Mouse (Mus musculus): Measurements from ENCODE around the gene Accs. TPM values are rescaled to one million over a fixed set of nuclear protein-coding genes. Genes with fewer than 3 reads are reported as not detected.

Accs gene
- total and polyA plus RNA-seq, 2 experiments, result 4.1 to 7.2 TPM

GRCm38 (mm10) chr2:93797162-93797795 lies 52.5 kb downstream of the Accs start:
- no peak for TF ChIP-seq CTCF (IDR thresholded peaks at IDR 0.05; ENCODE audit: low read depth, low read length)
- TF ChIP-seq POLR2A (IDR thresholded peaks at IDR 0.05; ENCODE audit: extremely low read depth, insufficient read depth, low read length), result no peak
- H3K9ac ChIP-seq (ENCODE audit: low read depth, low read length), result no peak overlapping the region
- H3K4me1 ChIP-seq (ENCODE audit: control insufficient read depth, insufficient read depth, low read length), result peaks cover 2% of the 10 kb centered on the region; the same call in 1 of the 2 replicates
- H3K36me3 ChIP-seq (ENCODE audit: control insufficient read depth, insufficient read depth, low read length), result peaks cover 5% of the 10 kb centered on the region; the same call in 1 of the 2 replicates
- no peak for DNase-seq (ENCODE audit: extremely low read depth, low read depth, low spot score)
- 69% methylated on average over 19 of the region's 19 CpGs for WGBS
- H3K4me3 ChIP-seq (ENCODE audit: insufficient read depth, low read depth, low read length), result no peak overlapping the region
- no peaks in the 10 kb centered on the region for H3K27me3 ChIP-seq (ENCODE audit: control insufficient read depth, insufficient read depth, low read length)
- H3K27ac ChIP-seq (replicated peaks; ENCODE audit: insufficient read depth, low read depth, low read length), result no peak overlapping the region
- H3K79me2 ChIP-seq (ENCODE audit: control insufficient read depth, insufficient read depth, low read length), result no peaks in the 10 kb centered on the region

GRCm38 (mm10) chr2:93794375-93794774 lies 55.4 kb downstream of the Accs start:
- H3K36me3 ChIP-seq (ENCODE audit: control insufficient read depth, insufficient read depth, low read length), result peaks cover 2% of the 10 kb centered on the region; the same call in 1 of the 2 replicates

GRCm38 (mm10) chr2:93791516-93792499 lies 57.9 kb downstream of the Accs start:
- 0 out of 2 replicates have a peak overlapping the region, but pooled peaks have one; percentile 6 for H3K27ac ChIP-seq (replicated peaks; ENCODE audit: insufficient read depth, low read depth, low read length)
- H3K4me3 ChIP-seq (ENCODE audit: insufficient read depth, low read depth, low read length), result no peak overlapping the region
- no peaks in the 10 kb centered on the region for H3K79me2 ChIP-seq (ENCODE audit: control insufficient read depth, insufficient read depth, low read length)
- no peaks in the 10 kb centered on the region for H3K27me3 ChIP-seq (ENCODE audit: control insufficient read depth, insufficient read depth, low read length)
- peaks cover 4% of the 10 kb centered on the region for H3K4me1 ChIP-seq (ENCODE audit: control insufficient read depth, insufficient read depth, low read length)
- TF ChIP-seq CTCF (IDR thresholded peaks at IDR 0.05; ENCODE audit: low read depth, low read length) (no peak), POLR2A (IDR thresholded peaks at IDR 0.05; ENCODE audit: extremely low read depth, insufficient read depth, low read length) (no peak)
- H3K9ac ChIP-seq (ENCODE audit: low read depth, low read length), result no peak overlapping the region
- 33% methylated on average over 13 of the region's 13 CpGs for WGBS
- H3K36me3 ChIP-seq (ENCODE audit: control insufficient read depth, insufficient read depth, low read length), result peaks cover 2% of the 10 kb centered on the region; the same call in 1 of the 2 replicates
- DNase-seq (ENCODE audit: extremely low read depth, low read depth, low spot score), result peak; percentile 72

More at GRCm38 (mm10) chr2:93794375-93794774, 55.4 kb downstream of the Accs start:
- H3K9ac ChIP-seq (ENCODE audit: low read depth, low read length), result no peak overlapping the region
- DNase-seq (ENCODE audit: extremely low read depth, low read depth, low spot score), result peak; percentile 13
- peaks cover 4% of the 10 kb centered on the region for H3K4me1 ChIP-seq (ENCODE audit: control insufficient read depth, insufficient read depth, low read length)
- no peak overlapping the region for H3K27ac ChIP-seq (replicated peaks; ENCODE audit: insufficient read depth, low read depth, low read length)
- no peak for TF ChIP-seq POLR2A (IDR thresholded peaks at IDR 0.05; ENCODE audit: extremely low read depth, insufficient read depth, low read length)
- no peak for TF ChIP-seq CTCF (IDR thresholded peaks at IDR 0.05; ENCODE audit: low read depth, low read length)
- 65% methylated on average over 5 of the region's 5 CpGs for WGBS
- H3K79me2 ChIP-seq (ENCODE audit: control insufficient read depth, insufficient read depth, low read length), result no peaks in the 10 kb centered on the region
- H3K4me3 ChIP-seq (ENCODE audit: insufficient read depth, low read depth, low read length), result no peak overlapping the region
- no peaks in the 10 kb centered on the region for H3K27me3 ChIP-seq (ENCODE audit: control insufficient read depth, insufficient read depth, low read length)

- no peaks in the 10 kb centered on the region for H3K27me3 ChIP-seq (ENCODE audit: control insufficient read depth, insufficient read depth, low read length)
- peaks cover 4% of the 10 kb centered on the region for H3K4me1 ChIP-seq (ENCODE audit: control insufficient read depth, insufficient read depth, low read length)
- no peak overlapping the region for H3K4me3 ChIP-seq (ENCODE audit: insufficient read depth, low read depth, low read length)
- peaks cover 2% of the 10 kb centered on the region; the same call in 1 of the 2 replicates for H3K36me3 ChIP-seq (ENCODE audit: control insufficient read depth, insufficient read depth, low read length)
- no peak for DNase-seq (ENCODE audit: extremely low read depth, low read depth, low spot score)
- no peaks in the 10 kb centered on the region for H3K79me2 ChIP-seq (ENCODE audit: control insufficient read depth, insufficient read depth, low read length)
- H3K9ac ChIP-seq (ENCODE audit: low read depth, low read length), result no peak overlapping the region
- H3K27ac ChIP-seq (replicated peaks; ENCODE audit: insufficient read depth, low read depth, low read length), result 0 out of 2 replicates have a peak overlapping the region, but pooled peaks have one; percentile 13
- TF ChIP-seq CTCF (IDR thresholded peaks at IDR 0.05; ENCODE audit: low read depth, low read length) (no peak), POLR2A (IDR thresholded peaks at IDR 0.05; ENCODE audit: extremely low read depth, insufficient read depth, low read length) (no peak)
- 83% methylated on average over 4 of the region's 4 CpGs for WGBS
Observed at GRCm38 (mm10) chr2:93790798-93791345, 58.9 kb downstream of the Accs start.

- Histone ChIP-seq H3K36me3 (ENCODE audit: control insufficient read depth, insufficient read depth, low read length) (peaks cover 2% of the 10 kb centered on the region; the same call in 1 of the 2 replicates), H3K9ac (ENCODE audit: low read depth, low read length) (no peak overlapping the region), H3K27me3 (ENCODE audit: control insufficient read depth, insufficient read depth, low read length) (no peaks in the 10 kb centered on the region), H3K4me1 (ENCODE audit: control insufficient read depth, insufficient read depth, low read length) (peaks cover 4% of the 10 kb centered on the region), H3K79me2 (ENCODE audit: control insufficient read depth, insufficient read depth, low read length) (no peaks in the 10 kb centered on the region), H3K27ac (replicated peaks; ENCODE audit: insufficient read depth, low read depth, low read length) (no peak overlapping the region), H3K4me3 (ENCODE audit: insufficient read depth, low read depth, low read length) (no peak overlapping the region)
- WGBS, result 92% methylated on average over 5 of the region's 5 CpGs
- no peak for DNase-seq (ENCODE audit: extremely low read depth, low read depth, low spot score)
- TF ChIP-seq POLR2A (IDR thresholded peaks at IDR 0.05; ENCODE audit: extremely low read depth, insufficient read depth, low read length), result no peak
- no peak for TF ChIP-seq CTCF (IDR thresholded peaks at IDR 0.05; ENCODE audit: low read depth, low read length)
Observed at GRCm38 (mm10) chr2:93788557-93788956, 61.2 kb downstream of the Accs start.
